In genomic region chr2:72614256-72614655, GRCm38 (mm10) we compare ENCODE assay signal across 7 mouse cellular contexts.
A peak's percentile ranks its signal among the peaks of the same experiment; 100 is the strongest.
DNase-seq lines count a peak whose midpoint lies in the region.

No protein-coding gene starts in this region.

- intact Hi-C loops in left cerebral cortex, postnatal 4 days (cut with DNase I) = no loop called here

- peak; percentile 64 for DNase-seq in left cerebral cortex, postnatal 4 days
- DNase-seq in left cerebral cortex, adult 11 months (ENCODE audit: low spot score) = no peak
- DNase-seq in brain, adult 2 months (ENCODE audit: low read depth, low spot score) = peak; percentile 68
- peak; percentile 39 to 46 for DNase-seq in layer of hippocampus, adult 8-10 months (ENCODE audit: low spot score in 2 of 2)
- peak; percentile 32 for DNase-seq in urinary bladder, postnatal 10 days (ENCODE audit: low spot score)
- DNase-seq in embryo, embryonic 9.5 days (ENCODE audit: extremely low spot score) = no peak
- no peak for DNase-seq in frontal cortex, postnatal 25 days (ENCODE audit: low spot score in 2 of 2)

Comparison
In these comparisons a context has a peak if more than half of its experiments do, and no peak if none do; other contexts are left out.
1. DNase-seq: peak in left cerebral cortex, postnatal 4 days (single experiment), brain, adult 2 months (single experiment), layer of hippocampus, adult 8-10 months (2 of 2) and urinary bladder, postnatal 10 days (single experiment); none in left cerebral cortex, adult 11 months (single experiment), embryo, embryonic 9.5 days (single experiment) and frontal cortex, postnatal 25 days (0 of 2).